Mouse (Mus musculus): ENCODE data around the gene Cd274. TPM values are rescaled to one million over a fixed set of nuclear protein-coding genes. Genes with fewer than 3 reads are reported as not detected.

Cd274 gene
- 33.8 TPM for total RNA-seq (2023)

GRCm38 (mm10) chr19:29366969-29367622 is at the start of gene Cd274, which contains the start of gene Plgrkt:
Gene Cd274, plus strand, starts transcription at chr19:29367455.
Gene Plgrkt, minus strand, starts transcription at chr19:29367390.

DNA sequence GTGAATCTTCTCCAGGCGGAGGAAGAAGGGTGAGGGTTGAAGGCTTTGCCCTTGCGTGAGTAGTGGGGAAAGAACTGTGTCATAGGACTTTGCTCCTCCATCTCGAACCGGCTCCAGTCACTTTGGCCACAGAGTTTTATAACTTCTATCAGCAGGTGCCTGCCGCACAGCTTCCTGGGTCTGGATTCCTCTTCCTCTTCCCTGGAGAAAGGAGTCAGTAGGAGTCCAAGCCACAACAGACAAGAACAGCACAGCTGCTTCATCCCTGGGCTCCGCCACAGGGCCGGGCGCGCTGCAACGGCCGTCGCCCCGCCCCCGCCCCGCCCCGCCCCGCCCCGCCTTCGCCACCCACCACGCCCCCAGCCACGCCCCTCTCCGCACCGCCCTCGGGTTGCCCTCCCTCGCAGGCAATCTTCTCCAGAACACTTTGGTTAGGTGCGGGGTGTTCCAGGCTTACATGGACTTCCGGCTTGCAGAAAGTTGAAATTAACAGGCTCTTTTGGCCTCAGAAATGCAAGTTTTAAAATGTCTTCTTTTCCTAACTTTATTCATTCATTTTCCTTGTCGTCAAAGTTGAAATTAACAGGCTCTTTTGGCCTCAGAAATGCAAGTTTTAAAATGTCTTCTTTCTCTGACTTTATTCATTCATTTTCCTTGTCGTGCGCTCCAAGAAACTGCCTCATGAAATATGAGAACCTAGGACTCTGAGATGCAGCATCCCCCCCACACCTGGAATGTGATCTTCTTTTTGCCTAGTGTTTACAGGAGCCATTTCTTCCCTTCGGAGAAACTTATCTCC is 42.0 kb upstream of the Cd274 start, which contains the start of gene Insl6:
Gene Insl6, minus strand, starts transcription at position 304 of the 799 bp plus-strand sequence.

DNA sequence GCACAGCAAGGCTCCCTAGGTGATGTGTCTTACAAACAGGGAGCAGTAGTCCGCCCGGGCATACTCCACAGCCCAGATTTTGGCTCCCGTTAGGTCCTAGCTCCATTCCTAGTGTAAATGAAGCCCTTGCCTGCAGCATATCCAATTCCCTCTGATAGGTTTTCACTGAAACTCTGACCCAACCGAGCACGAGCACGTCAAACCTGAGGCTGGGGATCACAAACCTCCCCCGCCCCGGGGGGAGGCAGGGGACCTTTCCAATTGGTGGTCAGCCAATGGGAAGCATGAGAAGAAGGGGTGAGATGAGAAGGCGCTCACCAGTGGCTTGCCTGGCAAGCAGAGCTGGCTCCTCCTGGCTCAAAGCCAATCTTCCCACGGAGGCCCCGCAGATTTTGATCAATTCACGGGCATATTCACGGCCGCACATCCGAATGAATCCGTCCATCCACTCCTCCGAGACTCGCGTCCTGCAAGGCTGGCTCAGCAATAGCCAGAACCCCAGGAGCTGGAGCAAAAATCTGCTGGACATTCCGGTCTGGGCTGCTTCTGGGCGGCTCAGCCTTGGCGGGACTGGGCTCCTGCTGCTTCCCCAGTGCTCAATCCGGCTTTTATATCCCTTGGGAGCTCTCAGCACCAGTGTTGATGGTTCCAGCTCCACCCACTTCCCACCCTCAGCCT is 33.0 kb upstream of the Cd274 start, which contains the start of gene Rln1:
Gene Rln1, minus strand, starts transcription at position 603 of the 678 bp plus-strand sequence.

DNA sequence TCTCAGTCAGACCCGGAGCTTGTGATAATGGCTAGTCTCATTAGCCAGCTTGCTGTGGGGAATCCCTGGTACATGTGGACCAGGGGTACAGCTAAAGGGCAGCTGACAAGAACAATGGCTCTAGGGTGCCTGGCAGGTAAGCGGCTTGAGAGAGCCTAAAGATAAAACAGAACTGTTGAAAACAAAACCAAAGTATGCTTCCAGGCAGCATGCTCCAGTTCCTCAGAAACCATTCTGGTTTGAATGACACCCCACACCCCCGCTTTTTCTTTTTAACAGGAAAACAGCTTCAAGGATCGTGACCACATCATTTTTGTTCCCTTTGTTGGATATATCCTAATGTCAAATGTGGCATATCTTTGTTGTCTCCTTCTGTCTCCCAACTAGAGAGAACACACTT is 43.4 kb downstream of the Cd274 start, which contains the start of gene Pdcd1lg2:
Gene Pdcd1lg2, plus strand, starts transcription at position 301 of the 400 bp plus-strand sequence.

Other genes with a start within 250 kb of the Cd274 start
- gene Jak2, start 115.6 kb upstream of the Cd274 start, total RNA-seq (2023): 52.3 TPM
- 4.7 TPM for gene Insl6, start 42.1 kb upstream of the Cd274 start, total RNA-seq (2023)
- not detected for gene Rln1, start 32.8 kb upstream of the Cd274 start, total RNA-seq (2023)
- 206 TPM for gene Plgrkt, start 65 bp upstream of the Cd274 start, total RNA-seq (2023)
- 0.61 TPM for gene Pdcd1lg2, start 43.5 kb downstream of the Cd274 start, total RNA-seq (2023)
- 29.8 TPM for gene Ric1, start 154.8 kb downstream of the Cd274 start, total RNA-seq (2023)